Mouse (Mus musculus) frontal cortex, adult 2 months (tissue): ENCODE results near the gene Il17re. TPM values are rescaled to one million over a fixed set of nuclear protein-coding genes. Genes with fewer than 3 reads are reported as not detected.

Source experiments
- DNase-seq, 2 experiments: peaks; one replicate each; pipeline ENCODE4 v3.0.0; 2022; ENCODE audit warnings: low spot score in 1 of 2; ENCODE audit errors: extremely low spot score in 1 of 2
- polyA plus RNA-seq: library from polyadenylated mRNA; depleted of rRNA; stranded (reverse); fragments of >200 nt; gene quantifications from 2 replicates; pipeline ENCODE4 v1.2.3, GENCODE M21; 2012; rRNA removed

Gene Il17re
- polyA plus RNA-seq, result 0.27 and 0.36 TPM in 2 replicates

- DNase-seq, result no peak
Measured at GRCm38 (mm10) chr6:113457952-113458534, at the start of gene Il17re. Il17re (plus strand) TSS chr6:113458484.

GRCm38 (mm10) chr6:113410001-113410400 lies 48.3 kb upstream of the Il17re start:
- no peak for DNase-seq

GRCm38 (mm10) chr6:113416416-113416815 lies 41.9 kb upstream of the Il17re start:
- no peak for DNase-seq

GRCm38 (mm10) chr6:113418441-113419198 lies 39.7 kb upstream of the Il17re start:
- no peak for DNase-seq

GRCm38 (mm10) chr6:113419199-113419587 lies 39.1 kb upstream of the Il17re start, which contains the start of gene Rpusd3:
Rpusd3 (minus strand) TSS chr6:113419340.
- peak; percentile 87 to 99 for DNase-seq

- no peak for DNase-seq
Measured at GRCm38 (mm10) chr6:113423000-113423399, 35.3 kb upstream of the Il17re start.

- DNase-seq, result peak in 1 of 2 experiments; percentile 30
Measured at GRCm38 (mm10) chr6:113424187-113424586, 34.1 kb upstream of the Il17re start.

- no peak for DNase-seq
Measured at GRCm38 (mm10) chr6:113426696-113427095, 31.6 kb upstream of the Il17re start.

- DNase-seq, result no peak
Measured at GRCm38 (mm10) chr6:113427397-113427796, 30.9 kb upstream of the Il17re start.

GRCm38 (mm10) chr6:113428006-113428405 lies 30.3 kb upstream of the Il17re start:
- DNase-seq, result no peak

- DNase-seq, result no peak
Measured at GRCm38 (mm10) chr6:113429965-113430364, 28.3 kb upstream of the Il17re start.

- DNase-seq, result no peak
Measured at GRCm38 (mm10) chr6:113430846-113431245, 27.4 kb upstream of the Il17re start.

GRCm38 (mm10) chr6:113431801-113432200 lies 26.5 kb upstream of the Il17re start:
- no peak for DNase-seq

- no peak for DNase-seq
Measured at GRCm38 (mm10) chr6:113433661-113434060, 24.6 kb upstream of the Il17re start.

GRCm38 (mm10) chr6:113434691-113435090 lies 23.6 kb upstream of the Il17re start:
- DNase-seq, result no peak

- DNase-seq, result no peak
Measured at GRCm38 (mm10) chr6:113435664-113436205, 22.5 kb upstream of the Il17re start, which contains the start of gene Cidec. Cidec (minus strand) TSS chr6:113435760.

- DNase-seq, result no peak
Measured at GRCm38 (mm10) chr6:113437135-113437534, 21.1 kb upstream of the Il17re start.

- DNase-seq, result no peak
Measured at GRCm38 (mm10) chr6:113438721-113439430, 19.4 kb upstream of the Il17re start.

GRCm38 (mm10) chr6:113440686-113441085 lies 17.6 kb upstream of the Il17re start:
- DNase-seq, result no peak

GRCm38 (mm10) chr6:113441147-113441680 lies 17.1 kb upstream of the Il17re start:
- DNase-seq, result peak in 1 of 2 experiments; percentile 84

- DNase-seq, result no peak
Measured at GRCm38 (mm10) chr6:113442087-113442441, 16.2 kb upstream of the Il17re start.
